Mouse (Mus musculus): ENCODE data around the gene Slc22a18. TPM values are rescaled to one million over a fixed set of nuclear protein-coding genes. Genes with fewer than 3 reads are reported as not detected.

Slc22a18 gene
- polyA plus RNA-seq (2017; shearing (Covaris generic)): 0.51 TPM

DNA sequence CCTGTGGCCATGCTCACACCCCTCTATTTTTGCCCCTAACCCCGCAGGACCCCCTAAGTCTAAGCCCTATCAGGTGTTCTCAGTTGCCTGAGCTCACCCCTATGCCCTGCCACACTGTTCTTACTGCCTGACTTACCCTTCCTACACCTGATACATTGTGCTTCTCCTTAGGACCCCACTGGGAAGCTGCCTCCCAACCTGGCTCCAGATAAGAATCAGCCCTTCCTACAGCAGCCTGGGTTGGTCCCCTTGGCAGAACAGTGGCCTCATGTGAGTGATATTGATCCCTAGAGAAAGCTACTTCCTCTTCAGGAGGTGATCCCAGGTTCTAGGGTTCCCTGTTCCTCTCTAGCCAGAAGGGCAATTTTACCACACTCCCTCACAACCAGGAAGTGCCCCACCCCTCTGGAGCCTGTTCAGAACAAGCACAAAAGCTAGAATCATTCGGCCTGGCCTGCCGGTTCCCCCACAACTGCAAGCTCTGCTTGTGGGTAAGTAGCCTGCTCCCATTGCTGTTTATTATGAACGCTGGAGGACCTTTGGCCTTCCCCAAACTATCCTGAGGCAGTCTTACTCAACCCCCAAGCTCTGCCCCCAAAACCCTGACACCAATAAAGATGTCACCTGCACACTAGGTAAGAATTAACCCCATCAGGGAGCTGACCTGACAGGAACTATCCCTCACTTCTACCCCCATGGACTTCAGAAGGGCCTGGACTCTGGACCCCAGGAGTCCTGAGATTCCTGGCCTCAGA lies at the start of gene Slc22a18:
Gene Slc22a18, plus strand, starts transcription at position 390 of the 755 bp plus-strand sequence.

GRCm38 (mm10) chr7:143460874-143461273 lies 12.7 kb upstream of the Slc22a18 start, which contains the start of gene Cdkn1c:
TSS of gene Cdkn1c (minus strand) at chr7:143461050.

DNA sequence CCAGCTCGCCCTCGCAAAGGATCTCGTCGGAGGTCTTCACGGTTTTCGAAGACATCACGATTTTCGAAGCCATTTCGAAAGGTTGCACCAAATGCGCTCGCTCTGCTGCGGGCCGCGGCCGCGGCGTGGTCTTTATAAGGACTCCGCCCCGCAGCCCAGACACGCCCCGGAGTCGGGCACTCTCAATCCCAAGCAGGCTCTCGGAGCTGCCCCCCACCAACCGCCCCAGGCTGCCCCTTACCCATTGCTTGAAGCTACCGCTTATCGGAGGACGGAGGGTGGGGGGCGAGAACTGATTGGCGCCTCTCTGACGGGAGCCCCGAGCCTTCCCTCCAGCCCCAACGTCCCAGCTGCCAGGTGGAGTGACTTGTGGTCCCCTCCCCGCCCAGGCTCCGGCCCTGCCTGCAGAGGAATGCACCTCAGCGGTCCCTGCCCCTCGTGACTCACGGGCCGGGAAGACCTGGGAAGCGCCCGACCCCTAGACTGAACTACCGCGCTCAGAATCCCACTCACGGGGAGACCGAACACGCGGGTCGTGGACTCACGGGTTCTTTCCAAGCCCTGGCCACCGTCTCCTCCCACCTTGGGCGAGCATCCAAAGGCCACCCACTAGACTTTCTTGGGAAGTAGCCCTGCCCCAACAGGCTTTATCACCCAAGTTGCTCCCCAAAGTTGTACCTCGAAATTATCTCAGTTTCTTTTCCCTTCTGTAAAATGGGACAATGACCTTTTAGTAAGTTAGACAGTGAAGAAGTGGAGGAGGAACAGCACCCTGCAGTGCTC lies 29.1 kb downstream of the Slc22a18 start, which contains the start of gene Phlda2:
Gene Phlda2, minus strand, starts transcription at position 733 of the 783 bp plus-strand sequence.

Other genes starting within 250 kb of the Slc22a18 start
- gene Cdkn1c, start 12.7 kb upstream of the Slc22a18 start, polyA plus RNA-seq (2017; shearing (Covaris generic)): 7.4 TPM
- not detected for gene Phlda2, start 29.4 kb downstream of the Slc22a18 start, polyA plus RNA-seq (2017; shearing (Covaris generic))
- gene Nap1l4, start 75.4 kb downstream of the Slc22a18 start, polyA plus RNA-seq (2017; shearing (Covaris generic)): 299 TPM
- 48.2 TPM for gene Cars, start 126.4 kb downstream of the Slc22a18 start, polyA plus RNA-seq (2017; shearing (Covaris generic))
- 24.0 TPM for gene Tnfrsf26, start 155.0 kb downstream of the Slc22a18 start, polyA plus RNA-seq (2017; shearing (Covaris generic))
- 22.3 TPM for gene Tnfrsf22, start 175.9 kb downstream of the Slc22a18 start, polyA plus RNA-seq (2017; shearing (Covaris generic))
- 2.5 TPM for gene Tnfrsf23, start 212.1 kb downstream of the Slc22a18 start, polyA plus RNA-seq (2017; shearing (Covaris generic))